Mouse (Mus musculus) bone marrow, adult 2 months (tissue): ENCODE measurements around the gene Ssx2ip.

Experiments used
- CTCF ChIP-seq: fragments of 200-500 bp; IDR thresholded peaks from 2 replicates; pipeline ENCODE4 v1.5.1; 2011; ENCODE audit warnings: low read length, control low read depth; ENCODE audit not compliant: control insufficient read depth, insufficient read depth
- POLR2A ChIP-seq: fragments of 200-500 bp; IDR thresholded peaks from 2 replicates; pipeline ENCODE4 v1.6.1; 2011; ENCODE audit warnings: low read depth, mild to moderate bottlenecking, control low read depth, low read length, borderline replicate concordance; ENCODE audit not compliant: control insufficient read depth

GRCm38 (mm10) chr3:146425902-146426301 is 21.5 kb downstream of the Ssx2ip start:
- no peak for TF ChIP-seq CTCF
- no peak for TF ChIP-seq POLR2A
